Mouse (Mus musculus) bone marrow macrophage, adult 2 months (primary cell): ENCODE measurements around the gene Tcf7l1.

Experiments
- CTCF ChIP-seq: IDR thresholded peaks from 2 replicates; pipeline ENCODE4 v1.5.1; 2012; ENCODE audit warnings: low read depth, mild to moderate bottlenecking, low read length, moderate library complexity
- POLR2A ChIP-seq: IDR thresholded peaks from 2 replicates; pipeline ENCODE4 v1.6.1; 2012; ENCODE audit warnings: mild to moderate bottlenecking, low read depth, low read length, borderline replicate concordance

DNA sequence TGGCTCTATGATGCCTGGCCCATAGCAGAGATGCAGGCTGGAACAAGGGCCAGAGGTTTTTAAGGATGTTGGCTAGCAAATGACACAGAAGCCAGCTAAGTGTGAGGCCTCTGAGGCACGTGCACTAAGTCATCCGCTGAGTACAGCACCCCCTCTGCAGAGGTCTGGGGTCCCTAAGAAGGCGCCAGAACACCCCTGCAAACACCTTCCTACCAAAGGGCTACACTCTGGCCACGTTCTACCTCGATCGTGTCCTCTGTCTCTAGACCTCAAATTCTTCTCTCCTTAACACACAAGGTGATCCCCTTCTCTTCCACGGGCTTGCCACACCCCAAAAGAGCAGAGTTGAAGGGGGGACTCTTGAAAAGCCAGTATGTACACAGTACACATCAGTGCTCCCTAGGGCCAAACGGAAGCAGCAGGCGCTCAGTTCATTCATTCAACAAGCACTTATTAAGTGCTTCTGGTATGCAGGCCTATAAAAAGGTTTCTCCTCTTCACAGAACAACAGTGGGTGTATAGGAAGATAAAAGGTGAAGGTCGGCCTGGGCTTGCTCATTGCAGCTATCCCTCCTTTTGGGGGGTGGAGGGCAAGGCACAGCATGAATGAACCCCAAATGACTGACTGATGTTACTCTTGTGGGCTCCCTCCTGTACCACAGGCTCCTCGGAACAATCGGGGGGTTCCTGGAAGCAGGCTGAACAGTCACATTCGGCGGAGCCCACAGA lies 59.1 kb downstream of the Tcf7l1 start:
- TF ChIP-seq CTCF (no peak), POLR2A (no peak)
